Mouse (Mus musculus): ENCODE data around the gene Fgfr2.

Fgfr2 gene

DNA sequence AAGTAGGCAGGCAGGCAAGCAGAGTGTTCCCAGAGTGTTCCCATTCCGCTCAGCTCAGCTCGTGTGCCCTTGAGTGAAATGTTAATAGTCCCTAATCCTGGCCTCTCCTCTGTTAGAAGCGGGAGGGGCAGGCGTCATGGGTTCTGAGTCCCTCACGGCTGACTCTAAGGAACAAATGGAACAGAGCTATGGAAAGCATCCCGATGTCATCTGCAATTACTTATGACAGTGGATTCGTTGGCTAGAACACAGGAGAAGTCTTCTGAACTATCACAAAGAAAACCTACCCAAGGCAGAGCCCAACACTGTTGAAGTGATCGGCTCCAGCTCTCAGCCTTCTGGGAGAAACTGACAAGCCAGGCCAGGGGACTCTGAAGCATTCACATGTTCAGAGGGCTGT lies 2819.7 kb downstream of the Fgfr2 start:
- in situ Hi-C loops (cut with MboI, MseI): no loop called here

DNA sequence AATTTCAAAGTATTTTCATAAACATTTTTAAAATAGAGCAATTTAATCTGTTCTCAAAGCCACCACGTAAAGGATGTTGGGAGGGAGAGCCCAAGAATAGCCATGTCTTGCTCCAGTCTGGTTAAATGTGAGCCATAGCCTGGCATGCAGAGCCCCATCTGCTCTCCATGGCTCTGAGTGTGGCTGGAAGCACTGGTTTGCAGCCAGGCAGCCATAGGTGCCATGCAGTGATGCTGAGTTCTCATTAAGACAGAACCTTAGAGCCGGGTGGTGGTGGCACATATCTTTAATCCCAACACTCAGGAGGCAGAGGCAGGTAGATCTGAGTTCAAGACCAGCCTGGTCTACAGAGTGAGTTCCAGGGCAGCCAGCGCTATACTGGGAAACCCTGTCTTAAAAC lies 2822.5 kb downstream of the Fgfr2 start:
- in situ Hi-C loops (cut with MboI, MseI): no loop called here

DNA sequence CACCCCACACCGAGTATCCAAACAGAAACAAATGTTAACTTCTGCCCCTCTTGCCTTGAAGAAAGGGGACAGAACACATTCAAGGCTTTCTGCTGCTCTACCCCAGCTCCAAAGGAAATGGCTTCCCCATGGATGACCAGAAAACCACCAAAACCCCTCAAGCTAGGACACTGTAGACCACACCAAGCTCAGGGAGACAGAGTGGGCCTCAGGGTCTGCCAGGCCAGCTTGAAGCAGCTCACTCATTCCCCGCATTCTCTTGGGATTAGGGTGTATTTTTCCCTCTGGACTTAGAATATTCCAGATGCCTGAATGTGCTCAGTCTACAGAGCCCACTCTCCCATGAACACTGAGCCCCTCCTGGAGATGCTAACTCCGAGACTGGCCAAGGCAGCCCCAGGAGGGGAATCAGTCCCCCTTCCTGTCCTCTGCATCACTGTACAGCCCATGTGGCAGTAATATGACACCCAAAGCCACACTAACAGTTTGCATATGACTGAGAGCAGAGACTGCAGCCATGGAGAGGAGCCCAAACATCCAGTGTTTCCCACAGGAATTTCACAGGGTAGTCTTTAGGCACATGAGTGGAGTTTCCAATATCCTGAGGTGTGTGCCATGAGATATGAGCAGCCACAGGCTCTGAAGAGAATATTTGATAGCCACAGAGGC lies 2824.1 kb downstream of the Fgfr2 start:
- in situ Hi-C loops (cut with MboI, MseI): loop anchor here in 1 of 2 experiments (10.0 kb wide), 1 partner anchor 276 kb away; the partner anchor contains the start of genes Nsmce4a and Tacc2

DNA sequence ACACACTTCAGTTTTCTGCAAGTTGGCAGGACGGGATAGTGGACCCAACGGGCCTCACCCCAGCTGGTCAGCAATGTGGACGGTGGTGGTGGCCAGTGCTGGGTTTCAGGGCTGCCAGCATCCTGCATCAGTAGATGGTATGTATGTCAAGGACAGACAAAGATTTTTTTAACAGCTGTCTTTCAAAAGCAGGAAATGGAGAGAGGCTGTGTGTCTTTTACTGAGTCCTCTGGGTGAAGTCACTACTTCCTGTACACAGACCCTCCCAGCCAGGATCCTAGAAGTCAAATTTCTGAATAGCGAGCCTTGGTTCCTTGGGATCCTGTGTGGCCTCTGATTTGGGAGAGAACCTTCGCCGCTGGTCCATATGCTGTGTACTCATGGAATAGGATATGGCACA lies 2832.0 kb downstream of the Fgfr2 start:
- in situ Hi-C loops (cut with MboI, MseI): loop anchor here in 1 of 2 experiments (10.0 kb wide), 1 partner anchor 284 kb away; the partner anchor contains the start of genes Nsmce4a and Tacc2

DNA sequence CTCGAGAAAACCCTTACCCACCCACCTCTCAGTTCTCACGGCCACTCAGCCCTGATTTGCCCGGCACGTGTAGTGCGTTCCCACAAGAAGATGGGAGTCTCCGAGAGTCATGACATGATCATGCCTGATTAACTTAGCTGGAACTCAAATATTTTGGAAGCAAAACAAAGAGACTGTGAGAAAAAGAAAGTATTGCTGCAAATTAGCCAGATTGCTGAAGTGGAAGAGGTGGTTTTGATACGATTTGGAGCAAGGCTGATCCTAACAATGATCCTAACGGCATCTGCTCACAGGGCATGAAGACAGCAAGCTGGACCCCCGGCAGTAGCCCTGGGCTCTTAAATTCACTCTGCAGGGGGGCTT lies 2833.7 kb downstream of the Fgfr2 start:
- in situ Hi-C loops (cut with MboI, MseI): no loop called here

DNA sequence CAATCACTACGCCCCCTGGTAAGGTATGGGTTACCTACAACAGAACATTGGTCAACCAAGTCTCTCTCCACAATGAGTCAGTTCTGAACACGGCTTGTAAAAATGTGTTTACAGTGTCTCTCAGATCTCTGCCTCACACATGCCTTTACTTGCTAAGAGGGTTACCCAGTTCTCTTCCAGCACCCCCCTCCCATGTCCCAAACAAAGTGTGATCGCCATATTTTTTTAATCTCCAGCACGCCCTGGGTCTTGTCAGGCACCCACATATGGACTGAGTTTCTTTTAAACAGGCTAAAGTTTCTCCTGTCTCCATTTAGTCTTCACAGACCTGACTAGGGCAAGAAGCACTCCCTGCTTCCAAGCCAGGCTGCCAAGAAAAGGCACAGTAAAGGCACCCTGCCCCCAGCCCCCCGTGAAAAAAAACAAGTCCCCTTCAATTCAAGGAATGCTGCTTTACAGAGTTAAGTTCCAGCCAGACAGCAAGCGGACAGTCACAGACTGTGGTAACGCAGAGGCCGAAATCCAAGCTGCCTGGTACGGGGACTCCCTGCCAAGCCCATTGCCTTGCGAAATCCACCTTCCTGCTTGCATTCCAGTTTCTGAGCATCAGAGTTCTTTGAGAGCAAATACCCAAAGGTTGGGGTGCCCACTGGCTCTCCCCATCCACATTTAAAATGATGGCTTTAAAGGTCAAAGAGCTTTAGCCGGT lies 2834.3 kb downstream of the Fgfr2 start:
- in situ Hi-C loops (cut with MboI, MseI): no loop called here

DNA sequence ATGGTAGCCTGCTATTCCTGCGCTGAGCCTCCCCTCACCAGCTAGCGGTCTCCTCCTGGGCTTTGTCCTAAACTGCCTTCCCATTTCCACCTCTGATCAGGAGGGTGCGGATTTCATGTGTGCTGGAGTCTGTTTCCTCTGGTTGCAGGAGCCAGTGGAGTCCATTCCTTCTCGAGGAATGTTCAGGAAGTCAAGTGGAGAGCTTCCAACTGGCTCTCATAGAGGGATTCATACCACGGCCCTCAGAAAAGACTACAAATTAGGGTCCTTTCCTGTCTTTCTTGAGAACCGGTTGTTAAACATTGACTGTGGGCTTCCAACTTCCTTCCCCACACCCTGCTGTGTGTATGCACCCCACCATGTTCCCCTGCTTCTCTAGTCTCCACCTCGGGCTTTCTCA lies 2834.9 kb downstream of the Fgfr2 start:
- in situ Hi-C loops (cut with MboI, MseI): no loop called here

DNA sequence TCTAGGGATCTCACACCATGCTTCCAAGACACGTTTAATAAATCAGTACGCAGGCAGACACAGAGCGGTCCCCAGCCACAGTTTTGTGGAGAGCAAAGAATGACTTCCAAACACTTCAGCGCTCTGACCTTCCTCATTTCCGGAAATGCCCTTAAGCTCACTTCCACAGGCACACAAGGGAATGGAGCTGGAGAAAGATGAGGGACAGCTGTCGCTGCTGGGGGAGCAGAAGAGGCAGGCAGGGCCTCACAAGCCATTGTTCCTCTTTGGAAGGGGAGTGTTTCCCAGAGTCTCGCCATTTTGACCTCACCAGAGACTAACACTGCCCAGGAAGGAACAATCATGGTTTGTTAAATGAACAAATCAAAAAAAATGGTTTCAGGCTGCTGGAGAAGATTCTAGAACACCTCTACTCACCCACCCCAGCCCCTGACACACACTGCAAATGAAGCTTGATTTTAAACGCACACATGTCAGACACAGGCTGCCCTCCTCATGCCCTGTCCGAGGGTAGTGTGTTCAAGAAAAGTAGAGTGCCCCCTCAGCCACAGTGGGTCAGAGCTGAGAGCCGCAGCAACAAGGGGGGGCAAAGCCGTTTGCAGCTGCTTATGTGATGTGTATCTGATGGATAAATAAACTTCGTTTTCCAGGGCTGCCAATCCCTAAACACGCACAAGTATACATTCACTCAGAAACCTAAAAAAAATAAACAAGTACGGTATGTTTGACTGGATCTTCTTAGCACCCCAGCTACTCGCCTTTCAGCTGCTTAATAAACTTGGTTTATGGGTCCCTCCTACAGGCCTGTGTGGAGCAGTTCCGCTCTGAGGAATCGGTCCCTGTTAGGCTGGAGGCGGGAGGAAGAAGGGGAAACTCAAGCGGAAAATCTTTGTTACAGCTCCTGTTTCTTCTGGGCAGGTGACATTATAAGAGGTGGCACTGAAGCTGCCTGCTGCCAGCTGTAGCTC lies 2844.1 kb downstream of the Fgfr2 start:
- in situ Hi-C loops (cut with MboI, MseI): loop anchor here in 1 of 2 experiments (10.0 kb wide), 1 partner anchor 196 kb away; no protein-coding TSS in a partner anchor

DNA sequence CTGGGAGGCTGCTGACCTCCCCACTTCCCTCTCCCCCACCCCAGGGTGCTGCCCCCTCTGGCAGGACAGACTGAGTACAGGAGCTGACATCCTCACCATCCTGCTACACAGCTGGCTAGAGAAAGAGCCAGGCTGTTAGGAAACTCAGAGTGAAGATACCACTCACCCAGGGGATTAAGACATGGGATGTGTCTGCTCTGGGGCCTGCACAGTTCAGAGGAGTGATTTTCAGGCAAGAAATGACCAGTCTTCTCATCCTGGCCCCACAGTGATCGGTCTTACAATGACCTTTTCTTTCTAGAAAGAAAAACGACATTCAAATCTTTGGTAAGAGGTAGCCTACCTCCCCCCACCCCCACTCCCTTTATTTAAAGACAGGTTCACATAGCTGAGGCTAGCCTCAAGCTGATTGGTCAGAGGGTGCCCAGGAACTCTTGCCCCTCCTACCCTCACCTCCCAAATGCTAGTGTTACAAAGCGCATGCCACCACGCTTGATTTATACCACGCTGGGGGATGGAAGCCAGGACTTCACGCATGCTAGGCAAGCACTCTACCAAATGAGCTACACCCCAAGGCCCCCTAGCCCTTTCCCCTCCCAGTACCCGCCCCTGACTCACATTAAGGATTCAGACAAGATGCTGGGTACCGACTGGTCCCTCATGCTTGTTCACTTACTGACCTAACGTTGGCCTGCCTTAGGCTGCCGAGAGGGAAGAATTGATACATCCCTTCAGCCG lies 2845.0 kb downstream of the Fgfr2 start:
- in situ Hi-C loops (cut with MboI, MseI): loop anchor here in 1 of 2 experiments (10.0 kb wide), 1 partner anchor 197 kb away; no protein-coding TSS in a partner anchor

DNA sequence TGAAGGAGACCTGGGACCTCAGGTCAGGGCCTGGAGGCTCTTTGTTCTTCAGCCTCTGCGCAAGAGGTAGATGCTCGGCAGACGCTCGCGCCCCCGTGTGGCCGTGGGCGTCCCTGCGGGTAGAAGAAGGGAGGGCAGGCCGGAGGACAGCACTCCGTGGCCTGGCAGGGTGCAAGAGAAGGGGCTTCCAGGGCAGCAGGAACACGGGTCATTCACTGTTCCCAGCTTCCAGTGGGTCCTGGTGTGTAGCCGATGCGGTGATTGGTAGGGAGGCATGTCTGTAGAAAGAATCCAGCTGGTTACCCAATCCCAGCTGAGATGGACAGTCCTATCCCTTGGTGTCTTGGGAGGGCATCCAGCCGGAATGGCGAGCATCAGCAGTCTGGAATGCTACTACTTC lies 2849.9 kb downstream of the Fgfr2 start:
- in situ Hi-C loops (cut with MboI, MseI): loop anchor here (5.0 to 10.0 kb wide), 4 partner anchors 202 to 626 kb away; no protein-coding TSS in a partner anchor

DNA sequence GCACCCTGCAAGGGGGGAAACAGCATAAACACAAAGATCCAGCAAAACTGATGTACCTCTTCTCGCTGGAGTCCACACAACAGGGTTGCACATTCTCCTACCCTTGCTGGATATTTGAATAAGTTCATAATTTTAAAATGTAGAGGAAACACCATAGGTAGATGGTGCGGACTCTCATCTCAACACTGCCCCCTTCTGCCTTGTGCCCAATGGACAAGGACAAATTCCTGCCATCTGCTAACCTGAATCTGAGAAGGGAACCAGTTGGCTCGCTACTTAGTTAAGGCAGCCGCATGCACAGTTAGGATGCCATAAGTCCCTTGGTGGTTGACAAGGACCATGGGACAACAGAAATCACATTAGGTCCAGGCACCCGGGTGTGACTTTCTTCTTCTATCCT lies 2852.3 kb downstream of the Fgfr2 start:
- in situ Hi-C loops (cut with MboI, MseI): loop anchor here (5.0 to 10.0 kb wide), 4 partner anchors 204 to 624 kb away; no protein-coding TSS in a partner anchor

DNA sequence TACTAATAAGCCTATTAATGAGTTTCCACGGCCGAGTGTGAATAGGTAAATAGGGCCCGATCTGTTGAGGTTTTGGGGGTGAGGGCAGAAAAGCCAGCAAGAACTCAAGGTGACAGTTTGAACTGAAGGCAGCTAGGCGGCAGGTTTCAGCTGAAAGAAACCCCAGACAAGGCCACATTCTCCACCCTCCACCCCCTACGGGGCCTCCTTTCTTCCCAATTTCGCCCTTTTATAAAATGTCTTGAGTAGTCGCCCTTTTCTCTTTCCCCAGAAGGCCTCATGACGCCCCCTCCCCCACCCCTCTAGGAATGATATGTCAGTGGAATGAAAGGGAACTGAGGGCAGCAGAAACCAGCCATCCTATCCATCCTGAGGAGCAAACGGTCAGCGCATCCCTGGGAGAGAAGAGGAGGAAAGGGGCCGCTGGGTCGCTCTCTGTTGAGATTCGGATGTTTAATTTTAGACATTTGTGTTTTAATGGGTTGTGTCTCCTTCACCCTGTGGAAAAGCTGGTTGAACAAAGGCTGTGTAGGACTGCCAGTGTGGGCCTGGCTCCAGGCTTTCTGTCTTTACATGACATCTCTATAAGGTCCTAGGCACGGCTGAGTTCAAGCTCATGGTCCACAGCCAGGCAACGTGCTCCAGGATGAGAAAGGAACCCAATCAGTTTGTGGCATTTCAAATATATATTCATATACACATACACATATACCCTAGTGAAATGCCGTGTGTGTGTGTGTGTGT lies 2853.9 kb downstream of the Fgfr2 start:
- in situ Hi-C loops (cut with MboI, MseI): no loop called here

DNA sequence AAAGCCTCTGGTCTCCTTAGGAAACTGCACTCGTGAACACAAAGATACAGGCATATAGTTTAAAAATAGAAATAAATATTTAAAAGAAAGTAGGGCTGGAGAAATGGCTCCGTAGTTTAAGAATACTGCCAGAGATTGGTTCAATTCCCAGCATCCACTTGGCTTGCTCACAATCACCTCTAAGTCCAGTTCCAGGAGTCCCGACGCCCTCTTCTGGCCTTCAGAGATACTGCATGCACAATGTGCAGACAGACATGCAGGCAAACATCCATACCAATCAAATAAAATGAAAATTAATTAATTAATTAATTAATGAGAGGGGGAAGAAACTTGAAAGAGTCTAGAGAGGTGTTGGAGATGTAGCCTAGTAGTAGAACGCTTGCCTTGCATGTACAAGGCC lies 2856.1 kb downstream of the Fgfr2 start:
- in situ Hi-C loops (cut with MboI, MseI): no loop called here

DNA sequence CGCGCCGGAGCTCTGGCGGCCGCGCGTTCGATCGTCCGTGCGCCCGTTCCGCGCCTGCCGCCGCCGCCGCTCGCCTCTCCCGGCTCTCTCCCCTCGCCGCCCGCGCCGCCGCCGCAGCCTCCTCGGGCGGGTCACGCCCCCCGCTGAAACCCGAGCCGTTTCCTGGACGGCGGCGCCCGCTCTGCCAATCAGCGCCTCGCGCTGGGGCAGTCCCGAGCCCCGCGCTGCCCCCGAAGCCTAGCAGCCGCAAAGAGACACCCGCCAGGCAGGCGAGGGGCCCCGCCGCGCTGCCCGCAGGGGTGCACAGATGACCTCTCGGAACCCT lies 2857.0 kb downstream of the Fgfr2 start:
- in situ Hi-C loops (cut with MboI, MseI): no loop called here

DNA sequence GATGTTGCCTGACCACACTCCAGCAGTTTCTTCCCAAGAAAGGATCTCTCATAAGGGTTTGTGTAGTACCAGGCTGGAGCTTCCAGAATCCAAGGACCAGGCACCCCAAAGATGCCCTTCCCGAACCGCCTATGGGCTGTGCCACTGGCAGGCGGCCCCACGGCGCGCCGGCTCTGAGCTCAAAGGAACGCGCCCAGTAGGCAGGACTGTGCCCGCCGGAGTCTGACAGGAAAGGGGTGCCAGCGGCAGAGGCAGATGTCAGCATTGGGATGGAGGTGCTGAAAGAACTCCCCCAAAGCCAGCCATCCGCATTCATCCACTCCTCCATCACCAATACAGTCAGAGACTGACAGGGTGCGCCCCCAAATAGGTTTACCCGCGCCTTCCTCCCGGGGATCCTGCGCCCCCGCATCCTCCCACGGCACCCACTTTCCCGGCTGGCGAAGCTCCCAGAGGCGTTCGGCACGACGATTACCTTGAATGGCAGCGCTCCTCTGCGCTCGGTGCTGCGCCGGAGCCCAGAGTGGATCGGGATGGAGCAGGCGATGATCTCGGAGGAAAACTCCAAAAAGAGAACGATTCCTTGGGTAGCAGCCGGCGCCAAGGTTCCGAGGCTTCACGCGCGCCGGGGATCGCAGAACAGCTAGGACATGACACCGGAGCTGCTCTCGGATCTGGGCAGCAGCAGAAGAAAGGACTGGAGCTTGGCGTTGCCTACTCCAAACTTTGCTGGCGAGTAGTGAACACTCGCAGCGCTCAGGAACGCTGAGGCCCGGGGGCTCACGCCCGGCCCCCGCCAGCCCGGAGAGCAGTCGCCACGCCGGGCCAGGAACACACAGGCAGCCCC lies 2857.6 kb downstream of the Fgfr2 start:
- in situ Hi-C loops (cut with MboI, MseI): no loop called here

DNA sequence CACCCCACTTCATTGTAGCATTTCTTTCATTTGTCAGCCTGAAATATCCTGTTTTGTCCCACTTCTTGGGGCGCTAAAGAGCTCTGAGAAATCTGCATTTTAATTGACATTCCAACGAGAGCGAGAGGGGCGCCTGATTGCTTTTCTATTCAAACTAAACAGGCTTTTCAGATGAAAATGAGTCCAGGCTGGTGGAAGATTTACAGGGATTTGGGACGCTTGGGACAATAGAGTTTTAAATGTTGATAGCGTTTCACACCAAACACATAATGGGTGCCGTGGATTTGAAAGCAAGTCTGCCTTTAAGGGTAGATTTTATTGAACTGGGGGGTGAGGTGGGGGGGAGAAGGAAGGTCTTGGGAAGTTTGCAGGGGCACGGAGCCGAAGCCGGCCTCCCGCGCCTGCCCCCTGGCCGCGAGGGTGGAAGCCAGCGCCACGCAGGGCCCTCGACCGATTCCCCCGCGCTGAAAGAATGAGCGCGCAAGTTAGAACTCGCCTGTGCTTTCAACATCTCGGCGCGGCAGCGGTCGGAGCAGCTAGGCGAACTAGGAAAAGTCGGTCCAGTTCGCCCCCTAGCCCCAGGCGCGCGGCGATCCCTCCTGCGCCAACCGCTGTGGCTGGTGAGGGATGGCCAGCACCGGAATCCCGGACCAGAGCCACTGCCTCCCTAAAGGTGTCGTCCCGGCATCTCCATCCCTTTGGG lies 2858.4 kb downstream of the Fgfr2 start:
- in situ Hi-C loops (cut with MboI, MseI): no loop called here

DNA sequence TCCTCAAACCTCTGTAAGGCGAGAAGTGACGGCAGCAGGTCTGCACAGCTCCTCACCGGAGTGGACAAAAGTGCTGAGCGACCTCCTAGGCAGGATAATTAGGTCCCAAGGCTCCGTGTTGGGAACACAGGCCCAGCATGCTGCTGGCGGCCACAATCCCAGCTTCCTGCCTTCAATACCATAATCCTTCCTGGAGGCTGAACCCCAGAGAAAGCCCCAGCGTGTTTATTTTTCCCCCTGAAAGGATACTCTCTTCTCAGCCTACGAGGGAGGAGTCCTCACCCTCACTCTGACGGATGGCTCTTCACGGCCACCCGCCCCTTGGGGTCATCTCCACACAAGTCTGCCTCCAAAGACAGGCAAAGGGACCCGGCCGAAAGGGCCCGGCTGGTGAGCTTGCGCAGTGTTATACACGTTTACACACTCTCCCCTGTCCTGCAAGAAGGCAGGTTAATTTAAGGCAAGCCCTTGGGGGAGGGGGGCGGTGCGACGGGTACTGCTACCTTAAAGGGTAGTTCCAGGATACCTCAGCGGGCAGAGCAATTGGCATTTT lies 2859.3 kb downstream of the Fgfr2 start:
- in situ Hi-C loops (cut with MboI, MseI): no loop called here

DNA sequence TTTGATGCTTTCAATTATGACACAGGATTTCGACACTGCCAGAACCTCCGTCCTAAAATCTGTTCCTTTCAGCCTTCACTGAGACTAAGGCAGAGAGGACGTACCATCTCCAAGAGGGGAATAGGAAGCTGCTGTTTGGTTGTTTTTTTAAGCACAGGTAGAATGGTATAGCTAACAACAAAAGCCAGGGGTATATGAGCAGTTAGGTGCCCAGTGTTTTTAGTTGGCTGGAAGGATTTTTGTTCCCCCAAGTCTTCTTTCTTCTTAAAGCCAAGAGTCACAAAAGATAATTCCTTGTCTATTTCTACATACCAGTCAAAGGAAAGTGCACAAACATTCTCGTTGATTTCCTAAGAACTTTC lies 2859.9 kb downstream of the Fgfr2 start:
- in situ Hi-C loops (cut with MboI, MseI): no loop called here

All from T-helper 17 cell (primary cell).